Comparison of ENCODE assay signal across 10 mouse cellular contexts in genomic region chr4:105390378-105390777, GRCm38 (mm10).
DNase-seq lines count a peak whose midpoint lies in the region; ATAC-seq and TF ChIP-seq lines count a peak whose summit lies in the region.
"Had no signal": no experiment of that assay in that cellular context is flagged by ENCODE, and none has a peak within 500 bp of the region (broad histone marks: within the 10 kb centered on the region; RNA-seq: fewer than 3 reads in every experiment).

No protein-coding gene starts in this region.

- no peak for TF ChIP-seq POLR2A in kidney, adult 2 months (IDR thresholded peaks at IDR 0.05; ENCODE audit: low read depth, low read length)

- H3K9ac ChIP-seq in lung, embryonic 14.5 days = no peak overlapping the region
- H3K9ac ChIP-seq: liver, embryonic 15.5 days had no signal

- no peaks in the 10 kb centered on the region for H3K9me3 ChIP-seq in lung, embryonic 14.5 days (ENCODE audit: low read depth, low read length)
- H3K9me3 ChIP-seq: liver, embryonic 15.5 days had no signal

- 13% methylated on average over 5 of the region's 5 CpGs for WGBS in lung, embryonic 14.5 days
- WGBS in kidney, adult 2 months = 29% methylated on average over 5 of the region's 5 CpGs

- no peak overlapping the region for H3K4me3 ChIP-seq in lung, embryonic 14.5 days (ENCODE audit: low read depth, low read length)
- H3K4me3 ChIP-seq in kidney, adult 2 months (ENCODE audit: insufficient read depth, low read depth, low read length) = no peak overlapping the region
- no peak overlapping the region for H3K4me3 ChIP-seq in layer of hippocampus, adult 2 months
- H3K4me3 ChIP-seq: liver, embryonic 15.5 days had no signal

- DNase-seq in lung, embryonic 14.5 days = peak; percentile 85
- DNase-seq in lung, postnatal 25 days (ENCODE audit: low spot score) = no peak
- peak; percentile 53 for DNase-seq in embryo, embryonic 11.5 days (ENCODE audit: low read depth, low spot score)
- DNase-seq in kidney, adult 2 months = peak; percentile 35
- peak; percentile 68 for DNase-seq in retina, embryonic 14.5 days (ENCODE audit: low spot score)
- DNase-seq in layer of hippocampus, adult 2 months (ENCODE audit: low spot score in 2 of 2) = no peak
- DNase-seq in adrenal gland, adult (ENCODE audit: inconsistent age in 2 of 2, low spot score in 1 of 2) = no peak
- no peak for DNase-seq in left cerebral cortex, adult 11 months (ENCODE audit: low spot score)

- H3K4me2 ChIP-seq in lung, embryonic 14.5 days = no peak overlapping the region
- H3K4me2 ChIP-seq: liver, embryonic 15.5 days had no signal

- peak overlapping the region; percentile 42; the same call in 1 of the 2 replicates for H3K27ac ChIP-seq in lung, embryonic 14.5 days (ENCODE audit: low read depth)
- no peak overlapping the region for H3K27ac ChIP-seq in kidney, adult 2 months (ENCODE audit: insufficient read depth, low read depth, low read length)
- H3K27ac ChIP-seq in layer of hippocampus, adult 2 months = no peak overlapping the region
- H3K27ac ChIP-seq: liver, embryonic 15.5 days had no signal

- no peaks in the 10 kb centered on the region for H3K36me3 ChIP-seq in lung, embryonic 14.5 days (ENCODE audit: insufficient read depth)
- no peaks in the 10 kb centered on the region for H3K36me3 ChIP-seq in kidney, adult 2 months (ENCODE audit: control insufficient read depth, insufficient read depth, low read length)
- H3K36me3 ChIP-seq: liver, embryonic 15.5 days had no signal

- TF ChIP-seq CTCF in lung, embryonic 14.5 days (IDR thresholded peaks at IDR 0.05; ENCODE audit: low read depth) = no peak
- no peak for TF ChIP-seq CTCF in kidney, adult 2 months (conservative IDR thresholded peaks at IDR 0.05; ENCODE audit: insufficient read depth, insufficient read length, low read depth, low read length)
- TF ChIP-seq CTCF in layer of hippocampus, adult 2 months (conservative IDR thresholded peaks at IDR 0.05) = no peak

- H3K27me3 ChIP-seq in lung, embryonic 14.5 days (ENCODE audit: insufficient read depth, low read length) = no peaks in the 10 kb centered on the region
- no peaks in the 10 kb centered on the region for H3K27me3 ChIP-seq in kidney, adult 2 months (replicated peaks; ENCODE audit: control insufficient read depth, insufficient read depth, low read length)
- H3K27me3 ChIP-seq: liver, embryonic 15.5 days had no signal

- H3K4me1 ChIP-seq in lung, embryonic 14.5 days (ENCODE audit: insufficient read depth) = no peaks in the 10 kb centered on the region; the same call in 1 of the 2 replicates
- no peaks in the 10 kb centered on the region; the same call in 1 of the 2 replicates for H3K4me1 ChIP-seq in kidney, adult 2 months (ENCODE audit: control insufficient read depth, insufficient read depth, low read length)
- H3K4me1 ChIP-seq: liver, embryonic 15.5 days had no signal

- no peak for ATAC-seq in lung, embryonic 14.5 days (ENCODE audit: insufficient read depth)
- ATAC-seq: activated CD4-positive, CD25-positive, alpha-beta regulatory T cell, adult 4 months had no signal

Comparison
In these comparisons a context has a peak if more than half of its experiments do, and no peak if none do; other contexts are left out.
1. DNase-seq: peak in lung, embryonic 14.5 days (single experiment), embryo, embryonic 11.5 days (single experiment), kidney, adult 2 months (single experiment) and retina, embryonic 14.5 days (single experiment); none in lung, postnatal 25 days (single experiment), layer of hippocampus, adult 2 months (0 of 2), adrenal gland, adult (0 of 2) and left cerebral cortex, adult 11 months (single experiment).